Mouse (Mus musculus): ENCODE measurements at regions not wholly inside any gene's neighbourhood (a gene's known extent, or its start where the extent isn't known, plus 50 kb on each side); places are given as distances from the start of the nearest gene placed in this dataset.
A peak's percentile ranks its signal among the peaks of the same experiment; 100 is the strongest.
"Not testable (repeated sequence)": the region's sequence is repeated elsewhere in the genome, so short reads cannot be mapped to it uniquely, and the experiment has no call there.

- ATAC-seq (replicated peaks), result no peak
- 82% methylated on average over 3 of the region's 4 CpGs for WGBS
- H3K4me1 ChIP-seq, result no peaks in the 10 kb centered on the region
- H3K36me3 ChIP-seq, result no peaks in the 10 kb centered on the region
- no peak overlapping the region for H3K4me3 ChIP-seq
- H3K27ac ChIP-seq (replicated peaks), result no peak overlapping the region
- H3K4me2 ChIP-seq (replicated peaks), result no peak overlapping the region
- 0 out of 2 replicates have a peak, but pooled peaks cover 3% of the 10 kb centered on the region for H3K9me3 ChIP-seq
- H3K27me3 ChIP-seq, result no peaks in the 10 kb centered on the region
- H3K9ac ChIP-seq (replicated peaks), result no peak overlapping the region
These were observed 171.2 kb upstream of the Klf6 start for GRCm38 (mm10) chr13:5690124-5690523.

- not testable (repeated sequence) for H3K9ac ChIP-seq (replicated peaks); H3K4me2 ChIP-seq (replicated peaks); H3K36me3 ChIP-seq; H3K9me3 ChIP-seq; H3K4me3 ChIP-seq; H3K4me1 ChIP-seq; H3K27me3 ChIP-seq; H3K27ac ChIP-seq (replicated peaks); ATAC-seq (replicated peaks)
- WGBS, result 83% methylated on average over 2 of the region's 2 CpGs
These were observed 170.6 kb upstream of the Klf6 start for GRCm38 (mm10) chr13:5690680-5691079.

GRCm38 (mm10) chr13:5694626-5695025 lies 166.7 kb upstream of the Klf6 start:
- Histone ChIP-seq H3K9me3 (0 out of 2 replicates have a peak, but pooled peaks cover 3% of the 10 kb centered on the region), H3K9ac (replicated peaks) (no peak overlapping the region), H3K4me3 (no peak overlapping the region), H3K27ac (replicated peaks) (no peak overlapping the region), H3K27me3 (no peaks in the 10 kb centered on the region), H3K36me3 (no peaks in the 10 kb centered on the region), H3K4me1 (no peaks in the 10 kb centered on the region), H3K4me2 (replicated peaks) (no peak overlapping the region)
- 83% methylated on average over 8 of the region's 8 CpGs for WGBS
- no peak for ATAC-seq (replicated peaks)

GRCm38 (mm10) chr13:5695581-5695980 lies 165.7 kb upstream of the Klf6 start:
- H3K4me3 ChIP-seq; H3K9ac ChIP-seq (replicated peaks); H3K9me3 ChIP-seq; H3K36me3 ChIP-seq; H3K27ac ChIP-seq (replicated peaks); H3K4me1 ChIP-seq; H3K27me3 ChIP-seq; ATAC-seq (replicated peaks); H3K4me2 ChIP-seq (replicated peaks): not testable (repeated sequence)
- 48% methylated on average over 3 of the region's 3 CpGs for WGBS

GRCm38 (mm10) chr13:5696377-5696776 lies 164.9 kb upstream of the Klf6 start:
- H3K4me2 ChIP-seq (replicated peaks), result no peak overlapping the region
- 0 out of 2 replicates have a peak, but pooled peaks cover 3% of the 10 kb centered on the region for H3K9me3 ChIP-seq
- WGBS, result 5% methylated on average over 2 of the region's 2 CpGs
- H3K9ac ChIP-seq (replicated peaks), result no peak overlapping the region
- no peaks in the 10 kb centered on the region for H3K36me3 ChIP-seq
- no peak overlapping the region for H3K4me3 ChIP-seq
- no peaks in the 10 kb centered on the region for H3K27me3 ChIP-seq
- H3K27ac ChIP-seq (replicated peaks), result no peak overlapping the region
- ATAC-seq (replicated peaks), result no peak
- no peaks in the 10 kb centered on the region for H3K4me1 ChIP-seq

- H3K4me1 ChIP-seq; H3K27me3 ChIP-seq; H3K36me3 ChIP-seq; H3K4me3 ChIP-seq; ATAC-seq (replicated peaks); H3K9ac ChIP-seq (replicated peaks); H3K9me3 ChIP-seq; H3K27ac ChIP-seq (replicated peaks); H3K4me2 ChIP-seq (replicated peaks): not testable (repeated sequence)
- 67% methylated on average over 1 of the region's 1 CpGs for WGBS
These were observed 164.0 kb upstream of the Klf6 start for GRCm38 (mm10) chr13:5697329-5697728.

GRCm38 (mm10) chr13:5702071-5702470 lies 159.2 kb upstream of the Klf6 start:
- no peaks in the 10 kb centered on the region for H3K9me3 ChIP-seq
- no peak for ATAC-seq (replicated peaks)
- H3K9ac ChIP-seq (replicated peaks), result no peak overlapping the region
- no peak overlapping the region for H3K4me3 ChIP-seq
- H3K4me2 ChIP-seq (replicated peaks), result no peak overlapping the region
- H3K27ac ChIP-seq (replicated peaks), result no peak overlapping the region
- H3K4me1 ChIP-seq, result no peaks in the 10 kb centered on the region
- no peaks in the 10 kb centered on the region for H3K36me3 ChIP-seq
- 97% methylated on average over 3 of the region's 3 CpGs for WGBS
- no peaks in the 10 kb centered on the region for H3K27me3 ChIP-seq

- no peaks in the 10 kb centered on the region for H3K9me3 ChIP-seq
- no peak overlapping the region for H3K9ac ChIP-seq (replicated peaks)
- H3K4me2 ChIP-seq (replicated peaks), result no peak overlapping the region
- no peaks in the 10 kb centered on the region for H3K36me3 ChIP-seq
- no peak overlapping the region for H3K4me3 ChIP-seq
- H3K4me1 ChIP-seq, result no peaks in the 10 kb centered on the region
- ATAC-seq (replicated peaks), result no peak
- H3K27me3 ChIP-seq, result no peaks in the 10 kb centered on the region
- H3K27ac ChIP-seq (replicated peaks), result no peak overlapping the region
These were observed 156.3 kb upstream of the Klf6 start for GRCm38 (mm10) chr13:5704991-5705390.

GRCm38 (mm10) chr13:5711646-5712045 lies 149.6 kb upstream of the Klf6 start:
- Histone ChIP-seq H3K9me3 (no peaks in the 10 kb centered on the region), H3K4me1 (no peaks in the 10 kb centered on the region), H3K4me3 (no peak overlapping the region), H3K9ac (replicated peaks) (no peak overlapping the region), H3K4me2 (replicated peaks) (no peak overlapping the region), H3K27me3 (no peaks in the 10 kb centered on the region), H3K27ac (replicated peaks) (no peak overlapping the region), H3K36me3 (no peaks in the 10 kb centered on the region)
- no peak for ATAC-seq (replicated peaks)
- 93% methylated on average over 1 of the region's 1 CpGs for WGBS

- no peak overlapping the region for H3K9ac ChIP-seq (replicated peaks)
- H3K9me3 ChIP-seq, result no peaks in the 10 kb centered on the region
- ATAC-seq (replicated peaks), result peak; percentile 38; the same call in 1 of the 2 replicates
- whole genome bisulfite sequencing, result 57% methylated on average over 6 of the region's 6 CpGs
- no peak overlapping the region for H3K4me2 ChIP-seq (replicated peaks)
- no peaks in the 10 kb centered on the region for H3K4me1 ChIP-seq
- H3K36me3 ChIP-seq, result no peaks in the 10 kb centered on the region
- no peaks in the 10 kb centered on the region for H3K27me3 ChIP-seq
- no peak overlapping the region for H3K4me3 ChIP-seq
- H3K27ac ChIP-seq (replicated peaks), result no peak overlapping the region
These were observed 148.0 kb upstream of the Klf6 start for GRCm38 (mm10) chr13:5713195-5713863.

GRCm38 (mm10) chr13:5714191-5714591 lies 147.1 kb upstream of the Klf6 start:
- WGBS, result 84% methylated on average over 12 of the region's 12 CpGs
- no peaks in the 10 kb centered on the region for H3K9me3 ChIP-seq

GRCm38 (mm10) chr13:5714793-5715192 lies 146.5 kb upstream of the Klf6 start:
- no peaks in the 10 kb centered on the region for H3K9me3 ChIP-seq
- no peak for ATAC-seq (replicated peaks)
- H3K36me3 ChIP-seq, result no peaks in the 10 kb centered on the region
- H3K9ac ChIP-seq (replicated peaks), result no peak overlapping the region
- no peaks in the 10 kb centered on the region for H3K4me1 ChIP-seq
- H3K4me2 ChIP-seq (replicated peaks), result no peak overlapping the region
- H3K27ac ChIP-seq (replicated peaks), result no peak overlapping the region
- no peak overlapping the region for H3K4me3 ChIP-seq
- no peaks in the 10 kb centered on the region for H3K27me3 ChIP-seq

More at GRCm38 (mm10) chr13:5714191-5714591, 147.1 kb upstream of the Klf6 start:
- ATAC-seq (replicated peaks), result no peak
- Histone ChIP-seq H3K4me1 (no peaks in the 10 kb centered on the region), H3K4me3 (no peak overlapping the region), H3K4me2 (replicated peaks) (no peak overlapping the region), H3K27me3 (no peaks in the 10 kb centered on the region), H3K9ac (replicated peaks) (no peak overlapping the region), H3K36me3 (no peaks in the 10 kb centered on the region), H3K27ac (replicated peaks) (no peak overlapping the region)

- H3K9me3 ChIP-seq, result no peaks in the 10 kb centered on the region
- no peaks in the 10 kb centered on the region for H3K4me1 ChIP-seq
- H3K4me2 ChIP-seq (replicated peaks), result no peak overlapping the region
- H3K4me3 ChIP-seq, result no peak overlapping the region
- no peak overlapping the region for H3K9ac ChIP-seq (replicated peaks)
- H3K27ac ChIP-seq (replicated peaks), result no peak overlapping the region
- 86% methylated on average over 3 of the region's 3 CpGs for WGBS
- H3K27me3 ChIP-seq, result no peaks in the 10 kb centered on the region
- H3K36me3 ChIP-seq, result no peaks in the 10 kb centered on the region
- no peak for ATAC-seq (replicated peaks)
These were observed 144.5 kb upstream of the Klf6 start for GRCm38 (mm10) chr13:5716749-5717148.

Measured in forebrain, embryonic 15.5 days (tissue).